Mouse (Mus musculus): ENCODE results near the gene Atp2c1. TPM values are rescaled to one million over a fixed set of nuclear protein-coding genes. Genes with fewer than 3 reads are reported as not detected.

Gene Atp2c1
- polyA plus RNA-seq, 1 experiment from 2014 or later: 22.9 TPM

DNA sequence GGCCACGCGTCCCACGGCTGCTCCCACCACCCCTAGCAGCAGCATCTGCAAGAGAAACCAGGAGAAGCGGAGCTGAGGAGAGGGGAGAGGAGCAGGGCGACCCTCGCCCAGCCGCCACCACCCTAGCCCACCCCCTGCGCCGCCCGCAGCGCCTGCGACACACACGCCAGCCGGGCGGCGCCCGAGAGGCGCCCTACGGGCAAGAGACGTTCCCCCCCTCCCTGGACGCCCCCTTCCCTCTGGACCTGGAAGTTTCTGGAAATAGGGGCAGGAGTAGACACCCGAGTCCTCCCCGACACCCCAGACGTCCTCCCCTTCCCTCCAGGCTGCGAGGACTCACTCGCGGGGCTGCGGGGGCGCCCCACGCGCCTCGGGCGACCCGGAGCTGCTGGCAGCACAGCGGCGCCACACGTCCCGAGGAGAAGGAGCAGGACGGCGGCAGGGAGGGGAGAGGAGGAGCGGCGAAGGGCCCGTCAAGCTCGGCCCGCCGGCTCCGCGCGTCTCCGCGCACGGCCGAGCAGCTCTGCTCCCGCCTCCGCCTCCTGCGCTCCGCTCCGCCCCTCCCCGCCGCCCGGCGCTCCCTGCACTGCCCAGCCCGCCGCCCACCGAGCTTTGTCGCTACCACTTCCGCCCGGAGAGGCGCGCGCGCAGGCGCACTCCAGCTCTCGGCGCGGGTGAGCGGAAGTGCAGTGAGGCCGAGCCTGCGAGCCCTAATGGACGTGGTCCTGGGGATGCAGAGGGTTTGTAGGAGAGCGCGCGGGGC lies 32.4 kb downstream of the Atp2c1 start:
- Histone ChIP-seq H3K4me2 (replicated peaks; ENCODE audit: low read depth) (peak overlapping the region; percentile 91), H3K27me3 (replicated peaks; ENCODE audit: control insufficient read depth, insufficient read depth, low read length) (no peaks in the 10 kb centered on the region), H3K36me3 (ENCODE audit: control insufficient read depth, insufficient read depth) (no peaks in the 10 kb centered on the region), H3K27ac (ENCODE audit: low read depth, low read length) (peak overlapping the region; percentile 97), H3K9me3 (ENCODE audit: control insufficient read depth) (no peaks in the 10 kb centered on the region), H3K4me1 (replicated peaks; ENCODE audit: control insufficient read depth, insufficient read depth, low read length) (0 out of 2 replicates have a peak, but pooled peaks cover 4% of the 10 kb centered on the region), H3K4me3 (ENCODE audit: low read depth, low read length) (peak overlapping the region; percentile 93), H3K9ac (ENCODE audit: low read depth, low read length) (peak overlapping the region; percentile 88)
- under 1% methylated on average over 58 of the region's 83 CpGs for WGBS
- peak; percentile 67 for TF ChIP-seq CTCF (IDR thresholded peaks at IDR 0.05; ENCODE audit: low read depth)
- peak; percentile 99 for ATAC-seq

DNA sequence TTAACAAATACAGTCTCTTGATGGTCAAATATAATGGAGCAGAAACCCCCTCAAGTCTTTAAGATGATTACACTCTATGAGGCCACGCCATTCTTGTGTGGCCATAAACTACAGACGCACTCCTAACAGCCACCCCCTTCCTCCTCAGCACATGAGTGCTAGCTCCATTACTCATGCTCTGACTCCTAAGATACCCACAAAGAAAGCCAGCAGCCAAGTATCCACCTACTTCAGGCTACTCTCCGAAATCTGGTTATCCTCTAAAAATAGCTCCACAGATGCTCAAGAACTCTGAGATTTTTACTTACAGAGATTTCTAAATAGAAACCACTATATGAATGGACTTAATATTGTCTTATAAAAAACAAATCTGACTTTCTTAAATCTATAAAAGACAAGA lies 34.4 kb downstream of the Atp2c1 start:
- Histone ChIP-seq H3K4me1 (replicated peaks; ENCODE audit: control insufficient read depth, insufficient read depth, low read length) (0 out of 2 replicates have a peak, but pooled peaks cover 4% of the 10 kb centered on the region), H3K36me3 (ENCODE audit: control insufficient read depth, insufficient read depth) (no peaks in the 10 kb centered on the region), H3K4me3 (ENCODE audit: low read depth, low read length) (no peak overlapping the region), H3K27ac (ENCODE audit: low read depth, low read length) (no peak overlapping the region), H3K27me3 (replicated peaks; ENCODE audit: control insufficient read depth, insufficient read depth, low read length) (no peaks in the 10 kb centered on the region), H3K9me3 (ENCODE audit: control insufficient read depth) (no peaks in the 10 kb centered on the region), H3K4me2 (replicated peaks; ENCODE audit: low read depth) (no peak overlapping the region), H3K9ac (ENCODE audit: low read depth, low read length) (no peak overlapping the region)
- WGBS: 62% methylated on average over 3 of the region's 3 CpGs
- no peak for TF ChIP-seq CTCF (IDR thresholded peaks at IDR 0.05; ENCODE audit: low read depth)
- no peak for ATAC-seq

DNA sequence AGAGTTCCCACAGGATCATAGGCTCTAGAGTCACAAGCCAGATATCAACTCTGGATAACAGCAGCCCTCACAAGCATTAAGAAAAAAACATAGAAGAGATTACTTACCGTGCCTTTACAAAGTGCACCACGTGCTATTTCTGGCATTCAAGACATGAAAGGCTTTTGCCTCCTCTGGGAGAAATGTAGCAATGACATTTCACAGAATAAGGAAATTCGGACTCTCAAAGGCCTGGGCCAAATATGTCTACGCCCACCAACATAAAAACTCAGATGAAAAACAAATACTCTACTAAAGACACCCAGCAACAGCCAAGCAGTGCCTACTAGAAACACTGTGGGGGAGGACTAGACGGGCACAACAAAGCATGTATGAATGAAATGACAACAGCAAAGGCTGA lies 38.8 kb downstream of the Atp2c1 start:
- Histone ChIP-seq H3K4me1 (replicated peaks; ENCODE audit: control insufficient read depth, insufficient read depth, low read length) (0 out of 2 replicates have a peak, but pooled peaks cover 4% of the 10 kb centered on the region), H3K27ac (ENCODE audit: low read depth, low read length) (no peak overlapping the region), H3K4me2 (replicated peaks; ENCODE audit: low read depth) (no peak overlapping the region), H3K9me3 (ENCODE audit: control insufficient read depth) (no peaks in the 10 kb centered on the region), H3K27me3 (replicated peaks; ENCODE audit: control insufficient read depth, insufficient read depth, low read length) (no peaks in the 10 kb centered on the region), H3K4me3 (ENCODE audit: low read depth, low read length) (no peak overlapping the region), H3K9ac (ENCODE audit: low read depth, low read length) (no peak overlapping the region), H3K36me3 (ENCODE audit: control insufficient read depth, insufficient read depth) (no peaks in the 10 kb centered on the region)
- WGBS: 73% methylated on average over 5 of the region's 5 CpGs
- no peak for TF ChIP-seq CTCF (IDR thresholded peaks at IDR 0.05; ENCODE audit: low read depth)
- ATAC-seq: no peak

DNA sequence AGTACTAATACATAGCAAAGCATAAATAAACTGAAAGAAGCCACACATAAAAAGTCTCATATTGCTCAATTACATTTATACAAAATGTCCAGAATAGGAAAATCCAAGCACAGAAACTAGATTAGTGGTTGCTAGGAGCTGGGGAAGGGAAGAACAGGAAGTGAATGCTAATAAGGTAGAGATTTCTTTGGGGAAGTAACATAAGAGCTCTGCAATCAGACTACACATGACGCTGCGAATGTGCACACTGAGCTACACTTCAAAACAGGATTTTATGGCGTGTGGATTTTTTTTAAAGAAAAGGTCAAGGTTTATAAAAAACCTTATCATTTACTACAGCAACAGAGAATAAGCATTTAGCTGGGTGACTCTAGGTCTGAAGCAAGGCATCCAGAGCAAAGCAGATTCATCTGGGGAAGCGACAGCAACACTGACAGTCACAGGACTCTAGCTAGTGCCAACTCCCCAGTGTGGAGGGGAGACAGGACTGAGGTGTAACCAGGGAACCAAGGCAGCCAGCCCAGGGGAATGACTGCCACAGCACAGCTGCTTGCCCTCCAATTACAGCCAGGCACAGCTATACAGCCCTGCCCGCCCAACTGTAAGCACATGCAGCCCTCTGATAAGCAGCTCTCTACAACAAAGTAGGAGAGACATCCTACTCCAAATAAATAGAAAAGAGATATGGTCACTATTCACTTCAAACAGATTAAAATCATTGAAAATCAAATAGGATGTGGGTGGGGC lies 42.6 kb downstream of the Atp2c1 start:
- TF ChIP-seq CTCF (IDR thresholded peaks at IDR 0.05; ENCODE audit: low read depth): no peak
- Histone ChIP-seq H3K27ac (ENCODE audit: low read depth, low read length) (0 out of 2 replicates have a peak overlapping the region, but pooled peaks have one; percentile 12), H3K9ac (ENCODE audit: low read depth, low read length) (no peak overlapping the region), H3K4me3 (ENCODE audit: low read depth, low read length) (no peak overlapping the region), H3K4me2 (replicated peaks; ENCODE audit: low read depth) (peak overlapping the region; percentile 53), H3K4me1 (replicated peaks; ENCODE audit: control insufficient read depth, insufficient read depth, low read length) (no peaks in the 10 kb centered on the region), H3K36me3 (ENCODE audit: control insufficient read depth, insufficient read depth) (no peaks in the 10 kb centered on the region), H3K27me3 (replicated peaks; ENCODE audit: control insufficient read depth, insufficient read depth, low read length) (no peaks in the 10 kb centered on the region), H3K9me3 (ENCODE audit: control insufficient read depth) (no peaks in the 10 kb centered on the region)
- WGBS: 37% methylated on average over 5 of the region's 5 CpGs
- peak; percentile 73 for ATAC-seq

DNA sequence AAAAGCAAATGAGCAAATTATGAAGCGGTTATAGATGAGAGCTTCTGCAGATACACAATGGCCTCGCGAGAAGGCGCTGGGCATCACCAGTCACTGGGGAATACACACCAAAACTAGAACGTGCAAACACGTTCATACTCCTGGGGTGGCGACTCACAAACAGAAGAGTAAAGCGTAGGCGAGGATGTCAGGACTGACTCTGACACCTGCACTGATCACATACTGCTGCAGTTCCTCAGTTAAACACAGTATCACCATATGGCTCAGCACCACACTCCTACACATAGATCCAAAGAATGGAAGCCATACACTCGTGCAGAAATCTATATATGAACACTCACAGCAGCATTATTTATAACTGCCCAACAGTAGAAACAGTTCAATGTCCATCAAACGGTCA lies 43.2 kb downstream of the Atp2c1 start:
- Histone ChIP-seq H3K36me3 (ENCODE audit: control insufficient read depth, insufficient read depth) (no peaks in the 10 kb centered on the region), H3K9me3 (ENCODE audit: control insufficient read depth) (no peaks in the 10 kb centered on the region), H3K27me3 (replicated peaks; ENCODE audit: control insufficient read depth, insufficient read depth, low read length) (no peaks in the 10 kb centered on the region), H3K4me1 (replicated peaks; ENCODE audit: control insufficient read depth, insufficient read depth, low read length) (no peaks in the 10 kb centered on the region), H3K4me3 (ENCODE audit: low read depth, low read length) (no peak overlapping the region), H3K27ac (ENCODE audit: low read depth, low read length) (no peak overlapping the region), H3K9ac (ENCODE audit: low read depth, low read length) (no peak overlapping the region), H3K4me2 (replicated peaks; ENCODE audit: low read depth) (no peak overlapping the region)
- WGBS: 88% methylated on average over 11 of the region's 11 CpGs
- TF ChIP-seq CTCF (IDR thresholded peaks at IDR 0.05; ENCODE audit: low read depth): no peak
- ATAC-seq: no peak

DNA sequence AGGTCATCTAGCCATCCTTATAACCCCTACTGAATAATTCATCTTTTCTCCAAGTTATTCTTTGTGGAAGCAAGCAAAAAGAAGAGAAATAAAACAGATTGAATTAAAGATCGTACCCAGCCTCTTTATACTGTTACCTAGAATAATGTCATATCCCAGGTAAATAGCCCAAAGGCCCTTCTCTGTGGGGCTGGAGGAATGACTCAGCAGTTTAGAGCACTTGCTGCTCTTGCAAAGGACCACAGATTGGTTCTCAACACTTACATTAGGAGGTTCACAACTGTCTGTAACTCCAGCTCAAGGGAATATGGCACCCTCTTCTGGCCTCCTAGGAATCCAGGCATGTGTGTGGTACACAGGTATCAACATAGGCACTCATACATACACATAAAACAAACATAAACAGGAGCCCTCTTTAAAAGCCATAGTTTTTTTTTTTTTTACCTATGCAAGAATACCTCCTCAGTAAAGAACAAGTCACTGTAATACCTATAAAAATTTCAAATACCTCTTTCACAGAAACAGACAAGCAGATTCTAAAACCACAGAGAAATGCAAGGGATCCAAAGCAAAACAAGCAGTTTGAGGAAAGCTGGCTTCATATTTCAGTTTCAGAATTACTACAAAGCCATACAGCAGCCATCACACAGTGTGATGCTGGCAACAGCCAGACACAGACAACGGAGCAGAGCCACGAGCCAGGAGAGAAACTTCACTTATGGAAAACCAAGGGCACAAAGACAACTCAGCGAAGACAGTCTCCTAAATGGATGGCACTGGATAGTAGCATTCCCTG lies 44.2 kb downstream of the Atp2c1 start:
- no peak overlapping the region for H3K4me2 ChIP-seq (replicated peaks; ENCODE audit: low read depth)

More for the DNA sequence above, 44.2 kb downstream of the Atp2c1 start:
- no peak for ATAC-seq
- H3K4me3 ChIP-seq (ENCODE audit: low read depth, low read length): no peak overlapping the region
- 88% methylated on average over 4 of the region's 4 CpGs for WGBS
- H3K9me3 ChIP-seq (ENCODE audit: control insufficient read depth): no peaks in the 10 kb centered on the region
- H3K4me1 ChIP-seq (replicated peaks; ENCODE audit: control insufficient read depth, insufficient read depth, low read length): no peaks in the 10 kb centered on the region
- no peaks in the 10 kb centered on the region for H3K36me3 ChIP-seq (ENCODE audit: control insufficient read depth, insufficient read depth)
- TF ChIP-seq CTCF (IDR thresholded peaks at IDR 0.05; ENCODE audit: low read depth): no peak
- no peak overlapping the region for H3K9ac ChIP-seq (ENCODE audit: low read depth, low read length)
- H3K27me3 ChIP-seq (replicated peaks; ENCODE audit: control insufficient read depth, insufficient read depth, low read length): no peaks in the 10 kb centered on the region
- H3K27ac ChIP-seq (ENCODE audit: low read depth, low read length): no peak overlapping the region

Measured in intestine, postnatal 0 days (tissue).